Mouse (Mus musculus) cerebellum, adult 2 months (tissue): ENCODE data around the gene Vwa5b1. TPM values are rescaled to one million over a fixed set of nuclear protein-coding genes. Genes with fewer than 3 reads are reported as not detected.
A peak's percentile ranks its signal among the peaks of the same experiment; 100 is the strongest.

Experiments used
- DNase-seq, 2 experiments: peaks; one replicate each; pipeline ENCODE4 v3.0.0; 2021
- H3K27ac ChIP-seq: fragments of 200-500 bp; 2 replicates; pipeline ENCODE4 v1.5.1; 2012; ENCODE audit warnings: low read length, control low read depth, inconsistent platforms; ENCODE audit not compliant: insufficient read depth
- H3K27me3 ChIP-seq: fragments of 200-500 bp; 2 replicates; pipeline ENCODE4 v1.6.1; 2012; ENCODE audit warnings: inconsistent platforms, mild to moderate bottlenecking, low read length, moderate library complexity; ENCODE audit not compliant: control insufficient read depth, insufficient read depth
- H3K4me1 ChIP-seq: fragments of 200-500 bp; 2 replicates; pipeline ENCODE4 v1.6.1; 2011; ENCODE audit warnings: low read length; ENCODE audit not compliant: control insufficient read depth, insufficient read depth
- H3K4me3 ChIP-seq: fragments of 200-500 bp; replicated peaks from 2 replicates; pipeline ENCODE3; 2011; ENCODE audit warnings: mild to moderate bottlenecking, low read depth, low read length, control low read depth; ENCODE audit not compliant: insufficient read depth
- CTCF ChIP-seq: fragments of 200-500 bp; IDR thresholded peaks from 2 replicates; pipeline ENCODE4 v1.5.1; 2011; ENCODE audit warnings: low read depth, mild to moderate bottlenecking, control low read depth, low read length, moderate library complexity, borderline replicate concordance; ENCODE audit not compliant: insufficient read depth
- POLR2A ChIP-seq: fragments of 200-500 bp; IDR thresholded peaks from 2 replicates; pipeline ENCODE4 v1.6.1; 2011; ENCODE audit warnings: low read length, control low read depth, borderline replicate concordance; ENCODE audit not compliant: insufficient read depth
- WGBS: fragments of 180-500 bp; shearing (Covaris S2); methylation state at CpG from one replicate; pipeline ENCODE4 v1.1.7; 2018; 5-methylcytosine and 5-hydroxymethylcytosine counted together
- polyA plus RNA-seq: library from polyadenylated mRNA; depleted of rRNA; stranded (reverse); fragments of >200 nt; gene quantifications from 2 replicates; pipeline ENCODE4 v1.2.3, GENCODE M21; 2012; rRNA removed

Gene Vwa5b1
- 1.6 and 2.7 TPM in 2 replicates for polyA plus RNA-seq

DNA sequence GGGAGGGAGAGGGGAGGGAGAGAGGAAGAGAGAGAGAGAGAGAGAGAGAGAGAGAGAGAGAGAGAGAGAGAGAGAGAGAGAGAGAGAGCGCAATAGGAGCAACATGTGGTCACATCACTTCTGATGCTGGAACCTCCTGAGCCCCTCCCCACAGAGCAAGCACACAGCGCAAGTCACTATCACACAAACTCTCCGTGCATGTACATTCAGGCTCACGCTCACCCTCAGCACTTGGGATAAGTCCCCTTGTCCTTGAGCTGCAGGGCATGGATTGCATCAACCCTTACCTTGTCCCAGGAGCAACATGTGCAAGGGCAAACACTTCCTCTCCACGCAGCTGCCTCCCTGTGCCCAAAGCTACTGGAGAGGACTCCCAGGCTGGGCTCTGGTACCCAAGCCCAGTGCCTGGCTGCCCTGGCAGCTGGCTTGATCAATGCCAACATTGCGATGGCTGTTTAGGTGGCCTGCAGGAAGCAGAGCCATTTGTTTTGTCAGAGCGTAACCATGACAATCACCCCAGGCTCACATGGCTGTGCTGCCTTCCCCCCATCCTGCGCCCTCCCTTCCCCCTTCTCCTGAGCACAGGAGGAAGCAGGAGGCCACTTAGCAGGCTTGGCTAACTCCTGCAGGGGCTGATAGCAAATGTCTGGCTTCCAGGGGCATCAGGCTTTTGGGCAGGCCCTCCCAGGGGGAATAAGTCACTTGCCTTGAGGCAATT is at the start of gene Vwa5b1:
Vwa5b1 (minus strand) TSS at position 457 of the 718 bp plus-strand sequence.
- 9% methylated on average over 7 of the region's 8 CpGs for whole genome bisulfite sequencing
- TF ChIP-seq POLR2A: no peak
- TF ChIP-seq CTCF: no peak
- Histone ChIP-seq H3K4me3 (no peak within 1 kb of the TSS), H3K27ac (no peak within 1 kb of the TSS), H3K4me1 (no peaks in the 10 kb centered on the region; the same call in 1 of the 2 replicates), H3K27me3 (no peaks in the 10 kb centered on the region)
- no peak for DNase-seq

DNA sequence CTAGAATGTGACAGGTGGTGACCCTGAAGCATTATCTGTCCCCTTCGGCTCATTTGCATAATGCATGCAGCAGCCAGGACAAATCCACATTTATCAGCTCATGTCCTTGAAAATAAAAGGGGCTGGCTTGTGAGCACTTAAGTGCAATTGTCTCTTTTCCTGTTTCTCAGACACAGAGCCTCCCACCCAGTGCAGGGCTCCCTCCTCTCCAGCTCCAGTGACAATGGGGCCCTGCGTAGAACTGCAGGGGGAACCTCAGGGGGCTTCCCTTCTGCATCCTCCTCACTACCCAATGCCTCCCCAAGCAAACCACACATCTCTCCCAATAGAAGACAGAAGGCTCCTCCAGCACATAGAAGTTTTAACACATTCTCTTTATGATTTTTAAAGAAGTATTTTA is 47.1 kb upstream of the Vwa5b1 start:
- Histone ChIP-seq H3K4me3 (no peak overlapping the region), H3K27ac (no peak overlapping the region), H3K27me3 (no peaks in the 10 kb centered on the region), H3K4me1 (no peaks in the 10 kb centered on the region)
- 74% methylated on average over 2 of the region's 2 CpGs for WGBS
- TF ChIP-seq POLR2A: no peak
- TF ChIP-seq CTCF: no peak
- DNase-seq: no peak

DNA sequence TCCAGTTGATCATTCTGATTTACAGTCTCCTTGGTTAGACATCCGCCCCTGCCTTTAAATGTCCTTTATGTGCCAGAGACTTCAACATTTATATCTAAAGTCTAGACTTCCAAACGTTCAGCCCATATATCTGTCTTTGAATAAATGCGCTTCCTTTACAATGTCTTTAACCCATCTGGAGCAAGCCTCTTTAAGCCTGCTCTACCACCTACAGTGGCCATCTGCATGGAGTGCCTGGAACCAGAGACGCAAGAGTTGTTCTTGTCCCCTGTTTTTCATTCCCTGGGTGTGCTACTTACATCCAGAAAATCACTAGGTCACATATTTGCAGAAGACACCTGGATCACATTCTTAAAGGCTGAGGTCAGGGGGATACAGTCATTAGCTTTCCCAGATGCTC is 44.4 kb upstream of the Vwa5b1 start:
- no peak overlapping the region for H3K27ac ChIP-seq
- H3K4me1 ChIP-seq: no peaks in the 10 kb centered on the region
- DNase-seq: no peak
- H3K4me3 ChIP-seq: no peak overlapping the region
- WGBS: 76% methylated on average over 4 of the region's 4 CpGs
- TF ChIP-seq CTCF (no peak), POLR2A (no peak)
- H3K27me3 ChIP-seq: no peaks in the 10 kb centered on the region

DNA sequence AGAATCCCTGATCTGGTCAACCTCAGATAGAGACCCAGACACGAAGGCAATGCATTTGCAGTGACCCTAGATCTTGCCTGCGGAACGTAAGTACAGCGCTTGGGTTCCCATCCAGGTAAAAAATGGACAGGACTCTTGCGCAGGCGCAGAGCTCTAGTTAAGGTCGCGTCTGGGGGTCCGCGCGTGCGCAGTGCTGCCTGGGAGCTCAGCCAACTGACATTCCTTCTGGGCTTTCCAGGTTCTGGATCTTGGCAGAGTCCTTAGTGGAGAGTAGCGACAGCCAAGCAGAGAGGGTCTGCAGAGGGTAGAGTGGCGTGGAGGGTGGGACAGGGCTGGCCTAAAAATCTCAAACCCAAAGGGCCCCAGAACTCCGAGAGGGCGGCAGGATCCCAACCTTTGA is 41.9 kb upstream of the Vwa5b1 start:
- Histone ChIP-seq H3K4me3 (peak overlapping the region; percentile 43), H3K4me1 (no peaks in the 10 kb centered on the region), H3K27me3 (no peaks in the 10 kb centered on the region), H3K27ac (no peak overlapping the region)
- DNase-seq: peak; percentile 80
- TF ChIP-seq POLR2A: no peak
- no peak for TF ChIP-seq CTCF
- 6% methylated on average over 16 of the region's 16 CpGs for WGBS

DNA sequence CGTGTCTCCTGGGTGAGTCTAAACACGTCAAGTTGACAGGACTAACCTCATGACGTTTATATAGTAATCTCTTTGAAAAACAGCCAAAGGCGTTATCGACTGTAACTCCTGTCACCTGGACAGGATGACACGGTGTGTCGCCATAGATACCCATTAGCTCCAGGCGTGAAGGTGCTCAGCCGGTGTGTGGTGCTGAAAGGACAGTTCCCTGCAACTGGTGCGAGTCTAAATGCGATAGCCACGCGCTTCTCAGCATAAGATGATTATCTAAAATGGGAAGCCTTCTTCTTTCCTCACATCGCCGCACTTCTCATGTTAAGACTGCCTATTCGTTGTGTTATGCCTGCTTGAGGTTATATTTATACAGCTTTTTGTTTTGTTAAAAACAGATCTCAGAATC is 40.8 kb upstream of the Vwa5b1 start:
- Histone ChIP-seq H3K27ac (no peak overlapping the region), H3K4me3 (no peak overlapping the region), H3K27me3 (no peaks in the 10 kb centered on the region), H3K4me1 (no peaks in the 10 kb centered on the region)
- no peak for TF ChIP-seq POLR2A
- DNase-seq: no peak
- WGBS: 23% methylated on average over 16 of the region's 16 CpGs

DNA sequence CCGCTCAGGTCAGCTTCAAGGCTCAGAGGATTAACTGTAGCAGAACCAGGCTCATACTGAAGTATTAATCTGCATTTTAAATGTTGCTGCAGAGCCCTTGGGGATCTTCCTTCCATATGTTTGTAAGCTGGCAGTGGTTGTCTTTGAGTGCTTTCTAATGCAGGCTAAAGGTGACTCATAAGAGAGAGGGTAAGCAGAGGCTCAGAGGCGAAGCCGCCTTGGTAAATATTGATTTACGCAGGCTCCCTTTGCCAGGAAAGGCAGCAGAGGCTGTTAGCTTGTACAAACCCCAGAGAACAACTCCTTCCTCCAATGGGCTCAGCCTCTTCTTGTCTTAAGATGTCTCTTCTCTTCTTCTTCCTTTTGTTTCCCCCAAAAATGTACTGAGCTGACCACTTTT is 36.5 kb upstream of the Vwa5b1 start:
- H3K27ac ChIP-seq: no peak overlapping the region
- no peaks in the 10 kb centered on the region for H3K4me1 ChIP-seq
- TF ChIP-seq POLR2A (no peak), CTCF (no peak)
- WGBS: 80% methylated on average over 4 of the region's 4 CpGs
- DNase-seq: no peak
- no peak overlapping the region for H3K4me3 ChIP-seq
- H3K27me3 ChIP-seq: no peaks in the 10 kb centered on the region; the same call in 1 of the 2 replicates

DNA sequence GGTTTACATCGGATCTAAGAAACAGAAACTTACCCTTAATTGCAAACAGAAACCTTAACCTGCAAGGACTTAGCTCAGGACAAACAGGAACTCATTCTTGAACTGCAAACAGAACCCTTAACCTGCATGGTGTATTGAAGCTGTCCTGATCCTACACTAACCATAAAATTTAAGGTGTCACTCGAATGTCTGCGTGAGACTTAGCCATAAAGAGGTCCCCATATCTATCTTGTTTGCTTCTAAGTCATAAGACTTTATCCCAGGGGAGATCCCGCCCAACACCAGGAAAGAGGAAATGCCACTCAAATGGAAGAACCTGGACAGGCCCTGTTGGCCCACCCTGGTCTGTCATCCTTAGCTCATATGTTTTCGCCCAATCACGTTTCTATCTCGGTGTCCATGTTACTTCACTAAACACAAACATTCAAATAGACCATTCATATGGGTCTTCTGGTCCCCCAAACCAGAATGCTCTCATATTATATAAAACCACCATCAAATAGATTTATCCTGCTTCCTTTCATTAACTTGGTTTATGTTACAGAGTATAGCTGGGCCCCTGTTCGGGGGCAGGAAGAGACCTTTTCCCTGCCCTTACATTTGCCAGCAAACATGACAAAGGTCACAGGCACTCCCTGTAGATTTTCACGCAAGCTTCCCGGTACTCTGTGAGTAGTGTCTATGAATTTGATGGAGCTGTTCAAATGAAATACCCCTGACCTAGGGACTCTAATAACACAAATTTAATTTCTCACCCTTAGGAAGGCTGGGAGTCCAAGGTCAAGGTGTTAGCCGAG is 34.6 kb upstream of the Vwa5b1 start:
- WGBS: 88% methylated on average over 11 of the region's 11 CpGs
- no peak overlapping the region for H3K4me3 ChIP-seq
- no peaks in the 10 kb centered on the region; the same call in 1 of the 2 replicates for H3K27me3 ChIP-seq
- TF ChIP-seq CTCF (no peak), POLR2A (no peak)
- DNase-seq: no peak
- no peaks in the 10 kb centered on the region; the same call in 1 of the 2 replicates for H3K4me1 ChIP-seq
- no peak overlapping the region for H3K27ac ChIP-seq

DNA sequence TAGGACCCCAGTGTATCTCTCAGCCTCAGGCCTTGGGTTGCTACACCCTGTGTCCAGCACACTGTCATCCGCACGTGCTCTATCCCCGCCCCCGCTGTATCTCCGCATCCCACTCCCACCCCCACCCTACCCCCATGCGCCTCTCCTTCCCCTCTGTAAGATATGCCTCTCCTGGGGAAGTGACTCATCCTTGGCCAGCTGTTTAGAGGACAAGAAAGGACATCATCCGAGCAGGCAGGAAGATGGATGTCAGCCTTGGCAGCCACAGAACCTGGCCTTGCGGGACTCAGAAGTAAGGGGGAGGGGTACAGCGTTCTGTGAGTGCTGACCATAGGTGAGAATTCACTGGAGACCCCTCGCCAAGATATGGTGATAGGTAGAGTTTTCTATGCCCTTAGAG is 30.8 kb upstream of the Vwa5b1 start:
- no peaks in the 10 kb centered on the region; the same call in 1 of the 2 replicates for H3K27me3 ChIP-seq
- H3K4me3 ChIP-seq: no peak overlapping the region
- DNase-seq: no peak
- H3K4me1 ChIP-seq: no peaks in the 10 kb centered on the region; the same call in 1 of the 2 replicates
- TF ChIP-seq CTCF: no peak
- TF ChIP-seq POLR2A: no peak
- 74% methylated on average over 10 of the region's 10 CpGs for WGBS
- H3K27ac ChIP-seq: no peak overlapping the region
